ENCODE assay signal across 9 mouse cellular contexts in the genomic region with DNA sequence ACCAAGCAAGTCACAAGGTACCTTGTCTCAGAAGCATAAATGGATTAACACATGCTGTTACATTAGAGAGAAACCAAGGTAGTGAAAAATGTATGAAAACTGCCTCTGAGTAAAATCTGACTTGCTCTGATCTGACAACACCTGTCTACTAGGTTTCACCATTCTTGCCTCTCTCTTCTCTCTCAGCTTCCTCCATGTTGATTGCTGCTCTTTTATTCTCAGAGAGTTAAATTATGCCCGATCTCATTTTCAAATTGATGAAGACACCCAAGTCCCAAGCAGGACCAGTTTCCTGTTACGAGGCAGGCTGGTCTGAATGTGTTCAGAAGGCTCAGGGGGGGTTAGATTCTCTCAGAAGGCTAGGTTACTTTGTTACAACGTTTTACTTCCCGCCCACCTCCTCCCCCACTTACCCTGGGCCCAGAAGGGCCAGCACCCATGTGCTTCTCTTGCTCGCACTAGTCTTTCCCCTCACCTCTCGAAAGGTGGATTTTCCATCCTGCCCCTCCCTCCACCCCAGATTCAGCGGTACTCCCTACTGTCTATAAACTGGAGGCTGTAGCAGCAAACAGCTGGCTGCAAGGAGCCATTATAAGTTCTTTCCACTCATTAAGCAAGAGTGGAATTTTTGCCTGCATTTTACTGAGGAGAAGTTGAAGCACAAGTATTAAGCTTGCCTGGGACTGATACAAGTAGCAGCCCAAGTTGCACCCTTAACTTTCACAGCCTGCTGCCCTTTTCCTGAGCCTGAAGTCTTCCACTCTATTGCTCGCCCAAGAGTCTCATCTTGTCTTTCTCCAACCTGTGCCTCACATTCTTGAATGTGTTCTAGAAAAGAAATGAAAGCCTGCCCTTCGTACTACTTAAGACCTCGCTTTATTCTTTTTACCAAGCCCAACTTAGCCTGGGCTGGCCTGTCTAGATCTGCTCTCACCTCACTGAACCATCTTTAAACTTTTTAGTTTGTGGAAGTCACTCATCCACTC. TPM values are rescaled to one million over a fixed set of nuclear protein-coding genes. Genes with fewer than 3 reads are reported as not detected.
A peak's percentile ranks its signal among the peaks of the same experiment; 100 is the strongest.
DNase-seq lines count a peak whose midpoint lies in the region; ATAC-seq and TF ChIP-seq lines count a peak whose summit lies in the region.
"Had no signal": no experiment of that assay in that cellular context is flagged by ENCODE, and none has a peak within 500 bp of the region (broad histone marks: within the 10 kb centered on the region; RNA-seq: fewer than 3 reads in every experiment).

No protein-coding gene starts in this region.

- intact Hi-C loops in heart, postnatal 10 days (cut with DNase I), result loop anchor here (5.0 kb wide), 1 partner anchor 72 kb away; the partner anchor contains the start of gene Parp1

- no peaks in the 10 kb centered on the region for H3K9me3 ChIP-seq in G1E (replicated peaks)
- no peaks in the 10 kb centered on the region for H3K9me3 ChIP-seq in liver, embryonic 15.5 days (replicated peaks)

- DNase-seq in A20 (ENCODE audit: low read depth, low spot score) (peak; percentile 48), G1E (ENCODE audit: low spot score) (peak; percentile 20)
- peak; percentile 3 to 7 for DNase-seq in heart, postnatal 10 days
- DNase-seq in thymus, postnatal 14 days, result peak; percentile 22
- DNase-seq in layer of hippocampus, adult 11-12 months (ENCODE audit: low spot score), result no peak
- no peak for DNase-seq in yolk sac, embryonic 10.5 days (ENCODE audit: low spot score)
- no peak for DNase-seq in adrenal gland, postnatal 10 days

- ATAC-seq in G1E (ENCODE audit: extremely low read depth, insufficient number of reproducible peaks, low FRiP score, poor library complexity, severe bottlenecking), result no peak
- no peak for ATAC-seq in liver, embryonic 15.5 days (ENCODE audit: insufficient read depth)

- peak overlapping the region; percentile 97; the same call in 1 of the 2 replicates for H3K4me3 ChIP-seq in G1E (ENCODE audit: low read depth, low read length)
- H3K4me3 ChIP-seq in liver, embryonic 15.5 days (replicated peaks), result peak overlapping the region; percentile 80

- peaks cover 22% of the 10 kb centered on the region for H3K36me3 ChIP-seq in G1E (replicated peaks)
- H3K36me3 ChIP-seq in liver, embryonic 15.5 days (replicated peaks), result 0 out of 2 replicates have a peak, but pooled peaks cover 3% of the 10 kb centered on the region

- WGBS in liver, embryonic 15.5 days (ENCODE audit: insufficient replicate concordance), result 58% methylated on average over 10 of the region's 10 CpGs

- no peak overlapping the region; the same call in 1 of the 2 replicates for H3K27ac ChIP-seq in liver, embryonic 15.5 days (replicated peaks)

- TF ChIP-seq CTCF in G1E (IDR thresholded peaks at IDR 0.05; ENCODE audit: low read depth, low read length), result no peak

- peaks cover 39% of the 10 kb centered on the region for H3K4me1 ChIP-seq in G1E (ENCODE audit: insufficient read depth, low read depth, low read length)
- H3K4me1 ChIP-seq in liver, embryonic 15.5 days (replicated peaks), result peaks cover 36% of the 10 kb centered on the region

- no peaks in the 10 kb centered on the region for H3K27me3 ChIP-seq in G1E (ENCODE audit: insufficient read depth, low read length)
- H3K27me3 ChIP-seq in liver, embryonic 15.5 days, result no peaks in the 10 kb centered on the region

- H3K9ac ChIP-seq in liver, embryonic 15.5 days, result peak overlapping the region; percentile 93

- H3K4me2 ChIP-seq in liver, embryonic 15.5 days, result peak overlapping the region; percentile 92

RNA-seq across cellular contexts. Expression of gene Lin9, which starts 1.2 kb away (rescaled TPM):
- total RNA-seq in G1E (2014; fragmentation: Nextera tagmentation) (37.2 and 38.6 TPM in 2 replicates), G1E (2017) (33.6 and 37.3 TPM in 2 replicates)
- 0.51 and 0.77 TPM in 2 replicates for polyA plus RNA-seq in G1E (2012)
- total RNA-seq in heart, postnatal 10 days (2021), result 1 to 10 TPM; 5.3 to 6.4 TPM
- polyA plus RNA-seq in liver, embryonic 15.5 days (2015; fragmentation: Nextera tagmentation; extraction: Ambion mirVana), result 9.6 and 9.8 TPM in 2 replicates
- total RNA-seq in adrenal gland, postnatal 10 days (2021), result 1 to 10 TPM; 7.6 to 8.4 TPM

RNA-seq across cellular contexts. Expression of gene Mixl1, which starts 57.1 kb away (rescaled TPM):
- total RNA-seq in G1E (2014; fragmentation: Nextera tagmentation) (not detected in 2 replicates), G1E (2017) (0.11 and 0.12 TPM in 2 replicates)
- not detected in 2 replicates for polyA plus RNA-seq in G1E (2012)
- not detected for total RNA-seq in heart, postnatal 10 days (2021)
- 0.23 and 0.33 TPM in 2 replicates for polyA plus RNA-seq in liver, embryonic 15.5 days (2015; fragmentation: Nextera tagmentation; extraction: Ambion mirVana)
- not detected for total RNA-seq in adrenal gland, postnatal 10 days (2021)
- total RNA-seq: hematopoietic stem cell, adult 5-6 weeks had no signal

Comparison
In these comparisons a context has a peak if more than half of its experiments do, and no peak if none do; other contexts are left out.
1. DNase-seq: peak in A20 (single experiment), G1E (single experiment), heart, postnatal 10 days (2 of 2) and thymus, postnatal 14 days (single experiment); none in layer of hippocampus, adult 11-12 months (single experiment), yolk sac, embryonic 10.5 days (single experiment) and adrenal gland, postnatal 10 days (single experiment).